Mouse (Mus musculus): Measurements from ENCODE around the gene Fat1. TPM values are rescaled to one million over a fixed set of nuclear protein-coding genes. Genes with fewer than 3 reads are reported as not detected.

Fat1 gene
- total RNA-seq (2021), result 10 to 100 TPM; 28.8 to 40.0 TPM

DNA sequence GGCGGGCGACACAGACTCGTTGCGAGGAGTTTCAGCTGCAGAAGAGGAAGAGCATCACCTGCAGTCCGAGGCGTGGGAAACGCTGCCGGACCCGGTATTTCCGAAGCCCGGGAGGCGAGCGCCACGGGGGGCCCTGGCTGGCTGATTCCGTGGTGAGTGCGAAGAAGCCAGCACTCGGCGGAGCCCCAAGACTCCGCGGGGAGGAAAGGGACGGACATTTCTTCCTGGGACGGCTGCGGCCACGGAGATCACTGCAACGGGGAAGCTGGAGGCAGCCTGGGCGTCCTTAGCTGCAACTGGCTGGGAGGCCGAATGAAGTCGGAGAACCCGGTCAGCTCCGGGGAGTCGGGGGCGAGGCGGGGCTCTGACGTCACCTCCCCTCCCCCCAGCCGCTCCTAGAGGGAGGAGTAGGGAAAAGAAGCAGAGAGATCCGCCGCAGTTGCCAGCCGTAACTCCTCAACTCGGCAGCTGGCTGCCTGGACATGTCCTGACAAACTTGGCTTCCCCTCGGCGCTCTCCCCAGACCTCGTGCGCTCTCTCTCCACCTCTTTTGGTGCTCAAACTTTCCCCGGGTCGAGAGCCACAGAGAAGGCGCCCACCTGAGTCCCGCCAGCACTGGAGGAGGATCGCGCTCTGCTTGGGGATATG, at the start of gene Fat1:
Gene Fat1 (plus strand): TSS at position 598 of the 648 bp plus-strand sequence.
- intact Hi-C loops (cut with DNase I), result loop anchor here (5.0 kb wide), 5 partner anchors 47 to 903 kb away; no protein-coding TSS in a partner anchor
- DNase-seq (ENCODE audit: low spot score in 2 of 2), result peak; percentile 74 to 76

- DNase-seq (ENCODE audit: low spot score in 2 of 2), result no peak
- intact Hi-C loops (cut with DNase I), result no loop called here
These were observed 40.6 kb upstream of the Fat1 start for GRCm38 (mm10) chr8:44894626-44895025.

DNA sequence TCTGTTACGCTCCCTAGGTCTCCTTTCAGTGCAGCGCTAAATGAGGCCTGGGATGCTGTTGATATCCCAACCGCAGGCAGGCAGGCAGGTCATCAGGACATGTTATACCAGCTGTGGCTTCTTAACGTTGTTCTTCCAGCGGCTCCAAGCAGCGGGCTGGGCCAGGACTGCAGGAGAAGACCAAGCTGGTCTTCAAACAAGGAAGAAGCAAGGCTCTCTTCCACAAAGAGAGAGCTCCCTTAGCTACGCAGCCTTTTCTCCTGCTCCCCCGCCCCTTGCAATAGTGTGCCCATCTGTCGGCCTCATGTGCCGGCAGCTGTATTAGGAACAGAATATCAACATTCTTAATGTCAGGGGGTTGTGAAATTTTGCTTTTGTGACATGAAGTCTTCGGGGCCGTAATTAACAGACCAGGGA, 35.7 kb upstream of the Fat1 start:
- intact Hi-C loops (cut with DNase I), result no loop called here
- no peak for DNase-seq (ENCODE audit: low spot score in 2 of 2)

- intact Hi-C loops (cut with DNase I), result no loop called here
- no peak for DNase-seq (ENCODE audit: low spot score in 2 of 2)
These were observed 23.9 kb upstream of the Fat1 start for GRCm38 (mm10) chr8:44911126-44911903.

GRCm38 (mm10) chr8:44919487-44920082, 15.7 kb upstream of the Fat1 start:
- intact Hi-C loops (cut with DNase I), result no loop called here
- DNase-seq (ENCODE audit: low spot score in 2 of 2), result no peak

DNA sequence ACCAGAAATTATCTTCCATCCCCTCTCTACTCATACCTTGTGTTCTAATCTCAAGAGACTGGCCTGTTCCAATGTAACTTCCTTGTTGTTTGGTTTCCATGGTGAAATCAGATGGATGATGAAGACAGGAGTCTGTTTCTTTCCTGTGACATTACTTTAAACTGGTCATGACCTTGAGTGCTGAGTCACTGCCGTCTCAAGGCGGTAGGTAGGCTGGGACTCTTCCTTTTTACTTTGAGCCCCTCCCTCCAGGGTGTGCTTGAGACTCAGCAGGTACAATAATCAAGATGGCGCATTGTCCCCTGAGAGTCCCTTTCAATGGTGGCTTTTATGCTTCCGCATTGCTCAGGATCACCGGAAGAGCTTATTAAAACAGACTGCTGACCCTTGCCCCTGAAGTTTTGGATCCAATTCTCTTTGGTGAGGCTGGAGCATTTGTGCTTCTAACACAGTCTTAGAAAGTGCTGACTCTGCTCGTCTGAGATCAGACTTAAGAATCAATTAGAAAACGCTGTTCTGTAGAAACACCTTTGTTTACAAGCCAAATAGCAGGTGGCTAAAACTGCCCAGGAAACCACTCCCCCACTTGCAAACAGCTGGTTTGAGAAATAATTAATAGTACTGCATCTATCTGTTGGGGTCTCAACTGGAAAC, 14.7 kb upstream of the Fat1 start:
- intact Hi-C loops (cut with DNase I), result no loop called here
- DNase-seq (ENCODE audit: low spot score in 2 of 2), result no peak

- intact Hi-C loops (cut with DNase I), result no loop called here
- no peak for DNase-seq (ENCODE audit: low spot score in 2 of 2)
These were observed 10.3 kb upstream of the Fat1 start for GRCm38 (mm10) chr8:44924995-44925394.

GRCm38 (mm10) chr8:44930058-44930457, 5.2 kb upstream of the Fat1 start:
- DNase-seq (ENCODE audit: low spot score in 2 of 2), result no peak
- intact Hi-C loops (cut with DNase I), result no loop called here

- no peak for DNase-seq (ENCODE audit: low spot score in 2 of 2)
- intact Hi-C loops (cut with DNase I), result no loop called here
These were observed 2.5 kb upstream of the Fat1 start for GRCm38 (mm10) chr8:44932546-44933342.

DNA sequence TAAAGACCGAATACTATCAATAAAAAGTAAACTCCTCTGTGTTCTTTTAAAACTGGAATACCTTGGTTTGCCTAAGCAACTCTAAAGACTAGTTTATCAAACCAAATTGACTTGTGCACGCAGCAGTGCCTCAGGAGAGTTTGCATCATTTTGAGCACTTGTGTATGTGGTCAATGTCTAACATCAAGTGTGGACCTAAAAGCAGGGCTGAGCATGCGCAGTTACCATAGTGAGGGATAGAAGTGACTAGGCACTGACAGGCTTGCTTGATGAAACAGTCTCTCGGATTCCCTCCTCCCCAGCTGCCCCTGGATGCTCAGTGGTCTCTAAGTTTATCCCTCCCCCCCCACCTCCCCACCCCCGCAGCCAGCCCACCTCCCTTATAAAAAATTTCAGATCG, 1.8 kb upstream of the Fat1 start:
- intact Hi-C loops (cut with DNase I), result no loop called here
- no peak for DNase-seq (ENCODE audit: low spot score in 2 of 2)

GRCm38 (mm10) chr8:44934416-44934815, 831 bp upstream of the Fat1 start:
- intact Hi-C loops (cut with DNase I), result no loop called here
- DNase-seq (ENCODE audit: low spot score in 2 of 2), result no peak

DNA sequence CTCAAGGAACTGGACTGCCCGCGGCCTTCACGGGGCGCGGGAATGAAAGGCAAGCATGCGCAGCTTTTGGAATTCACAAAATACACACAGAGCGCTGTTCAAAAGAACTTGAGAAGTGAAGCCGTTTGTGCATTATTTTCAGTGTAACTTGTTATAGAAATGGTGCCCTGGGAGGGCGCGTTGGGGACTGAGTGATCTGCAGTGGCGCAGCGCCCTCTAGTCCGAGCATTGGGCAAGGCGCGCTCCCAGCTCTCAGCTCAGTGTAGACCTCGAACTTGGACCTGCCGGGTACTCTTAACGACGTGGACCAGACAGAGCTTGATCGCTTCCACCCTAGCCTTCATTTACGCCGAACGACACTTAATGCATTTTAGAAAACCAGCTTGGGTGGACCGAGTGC, 494 bp downstream of the Fat1 start:
- intact Hi-C loops (cut with DNase I), result loop anchor here (5.0 kb wide), 5 partner anchors 47 to 903 kb away; no protein-coding TSS in a partner anchor
- DNase-seq (ENCODE audit: low spot score in 2 of 2), result peak; percentile 79 to 82

DNA sequence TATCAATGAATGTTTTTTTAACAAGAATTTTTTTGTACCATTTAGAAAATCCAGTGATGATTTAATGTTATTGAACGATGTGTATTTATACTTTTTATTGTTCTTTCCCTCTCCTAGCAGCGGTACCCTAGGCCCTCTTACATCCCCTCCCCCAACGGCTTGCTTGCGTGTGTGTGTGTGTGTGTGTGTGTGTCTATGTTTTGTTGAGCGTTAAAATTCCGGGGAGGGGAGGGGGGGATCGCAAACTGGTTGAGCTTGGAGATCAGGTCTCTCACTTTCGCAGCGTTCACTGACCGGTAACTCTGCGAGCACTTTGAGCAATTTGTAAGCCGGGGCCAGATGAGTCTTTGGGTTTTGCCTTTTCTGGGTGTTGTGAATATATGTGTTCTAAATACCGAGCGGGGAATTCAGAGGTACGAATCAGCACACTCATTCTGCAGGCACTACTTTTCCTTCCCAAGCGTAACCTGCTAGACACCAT, 1.3 kb downstream of the Fat1 start:
- DNase-seq (ENCODE audit: low spot score in 2 of 2), result no peak
- intact Hi-C loops (cut with DNase I), result loop anchor here (5.0 kb wide), 5 partner anchors 46 to 904 kb away; no protein-coding TSS in a partner anchor

GRCm38 (mm10) chr8:44937141-44937825, 2.0 kb downstream of the Fat1 start:
- DNase-seq (ENCODE audit: low spot score in 2 of 2), result peak; percentile 67 to 75
- intact Hi-C loops (cut with DNase I), result loop anchor here (5.0 kb wide), 5 partner anchors 45 to 905 kb away; no protein-coding TSS in a partner anchor

GRCm38 (mm10) chr8:44937905-44938642, 2.8 kb downstream of the Fat1 start:
- peak; percentile 90 for DNase-seq (ENCODE audit: low spot score in 2 of 2)
- intact Hi-C loops (cut with DNase I), result loop anchor here (5.0 kb wide), 5 partner anchors 44 to 906 kb away; no protein-coding TSS in a partner anchor

GRCm38 (mm10) chr8:44938643-44938979, 3.4 kb downstream of the Fat1 start:
- intact Hi-C loops (cut with DNase I), result loop anchor here (5.0 kb wide), 5 partner anchors 44 to 906 kb away; no protein-coding TSS in a partner anchor
- DNase-seq (ENCODE audit: low spot score in 2 of 2), result no peak

- intact Hi-C loops (cut with DNase I), result no loop called here
- no peak for DNase-seq (ENCODE audit: low spot score in 2 of 2)
These were observed 10.3 kb downstream of the Fat1 start for GRCm38 (mm10) chr8:44945577-44945976.

DNA sequence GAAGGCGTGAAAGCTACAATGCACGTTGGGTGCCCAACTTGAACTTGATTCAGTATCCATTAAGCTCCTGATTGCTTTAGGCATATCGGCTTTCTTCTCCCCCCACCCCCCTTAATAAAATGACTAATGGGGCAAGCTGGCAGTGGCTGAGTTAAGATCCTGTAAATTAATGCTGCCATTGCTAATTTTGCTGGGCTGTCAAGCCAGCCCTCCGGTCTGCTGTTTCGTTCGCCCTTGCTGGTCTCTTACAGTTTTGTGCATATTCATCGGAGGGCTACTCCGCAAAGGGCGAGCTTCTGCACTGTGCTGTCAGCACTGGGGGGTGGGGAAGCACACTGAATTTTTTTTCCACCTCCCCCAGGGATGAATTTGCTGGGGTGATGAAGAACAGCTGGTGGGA, 13.3 kb downstream of the Fat1 start:
- no peak for DNase-seq (ENCODE audit: low spot score in 2 of 2)
- intact Hi-C loops (cut with DNase I), result no loop called here
